Mouse (Mus musculus): ENCODE data around the gene Nucb1.

DNA sequence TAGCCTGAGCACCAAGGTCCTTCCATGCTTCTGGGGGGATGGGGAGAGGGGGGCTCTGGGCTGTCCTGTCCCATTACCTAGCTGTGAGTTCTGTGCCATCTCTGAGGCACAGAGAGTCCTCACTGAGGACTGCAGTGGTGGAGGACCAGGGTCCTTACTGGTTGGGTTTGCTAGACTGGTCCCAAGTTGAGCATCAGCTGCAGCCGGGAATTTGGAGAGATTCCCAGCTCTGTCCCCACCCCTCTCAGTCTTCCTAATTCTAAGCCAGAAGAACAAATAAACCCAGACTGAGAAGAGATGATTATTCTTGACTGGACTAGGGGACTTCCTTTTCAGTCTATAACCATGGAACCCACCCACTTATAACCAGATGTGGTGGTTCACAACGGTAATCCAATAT is 20.4 kb upstream of the Nucb1 start:
- no peak for TF ChIP-seq POLR2A (IDR thresholded peaks at IDR 0.05; ENCODE audit: low read depth, low read length)
- TF ChIP-seq CTCF (IDR thresholded peaks at IDR 0.05; ENCODE audit: extremely low read depth, insufficient read depth, insufficient read length, insufficient replicate concordance) = no peak

All from spleen, adult 2 months (tissue).